In genomic region chr2:165758534-165758933, GRCm38 (mm10) we compare ENCODE assay signal across 13 mouse cellular contexts.
A peak's percentile ranks its signal among the peaks of the same experiment; 100 is the strongest.
DNase-seq lines count a peak whose midpoint lies in the region; ATAC-seq and TF ChIP-seq lines count a peak whose summit lies in the region.
"Had no signal": no experiment of that assay in that cellular context is flagged by ENCODE, and none has a peak within 500 bp of the region (broad histone marks: within the 10 kb centered on the region; RNA-seq: fewer than 3 reads in every experiment).

No protein-coding gene starts in this region.

- TF ChIP-seq EP300 in stomach, postnatal 0 days (optimal IDR thresholded peaks at IDR 0.05): no peak

- no peak for TF ChIP-seq CTCF in lung, embryonic 14.5 days (IDR thresholded peaks at IDR 0.05; ENCODE audit: low read depth)
- no peak for TF ChIP-seq CTCF in forebrain, postnatal 0 days (IDR thresholded peaks at IDR 0.05; ENCODE audit: low read depth)
- TF ChIP-seq CTCF in stomach, postnatal 0 days (IDR thresholded peaks at IDR 0.05; ENCODE audit: low read depth): no peak

- peak; percentile 37 for DNase-seq in lung, embryonic 14.5 days
- no peak for DNase-seq in lung, postnatal 14 days
- DNase-seq in forebrain, postnatal 0 days: peak; percentile 44
- peak; percentile 92 for DNase-seq in midbrain, embryonic 11.5 days (ENCODE audit: low spot score, missing footprints)
- peak; percentile 35 for DNase-seq in stomach, postnatal 0 days (ENCODE audit: low spot score)
- DNase-seq in heart, adult 18-20 months: no peak
- no peak for DNase-seq in left cerebral cortex, postnatal 25 days (ENCODE audit: low spot score in 2 of 2)
- DNase-seq in heart, adult 11 months: no peak
- DNase-seq: adrenal gland, postnatal 36 days; kidney, adult 9 months; liver, embryonic 13.5 days had no signal

- WGBS in lung, embryonic 14.5 days: 13% methylated on average over 5 of the region's 5 CpGs
- WGBS in forebrain, postnatal 0 days: 12% methylated on average over 5 of the region's 5 CpGs
- 15% methylated on average over 5 of the region's 5 CpGs for WGBS in midbrain, embryonic 11.5 days
- 25% methylated on average over 5 of the region's 5 CpGs for WGBS in stomach, postnatal 0 days

- no peaks in the 10 kb centered on the region for H3K9me3 ChIP-seq in lung, embryonic 14.5 days (ENCODE audit: low read depth, low read length)
- no peaks in the 10 kb centered on the region for H3K9me3 ChIP-seq in forebrain, postnatal 0 days (ENCODE audit: low read length)
- H3K9me3 ChIP-seq in midbrain, embryonic 11.5 days (ENCODE audit: control insufficient read depth, low read length): no peaks in the 10 kb centered on the region
- no peaks in the 10 kb centered on the region for H3K9me3 ChIP-seq in stomach, postnatal 0 days (ENCODE audit: control insufficient read depth, low read length)
- H3K9me3 ChIP-seq: liver, embryonic 13.5 days had no signal

- H3K9ac ChIP-seq in lung, embryonic 14.5 days: no peak overlapping the region
- H3K9ac ChIP-seq in forebrain, postnatal 0 days: no peak overlapping the region
- H3K9ac ChIP-seq in midbrain, embryonic 11.5 days (ENCODE audit: low read length): no peak overlapping the region
- no peak overlapping the region for H3K9ac ChIP-seq in stomach, postnatal 0 days (ENCODE audit: low read length)
- H3K9ac ChIP-seq: liver, embryonic 13.5 days had no signal

- H3K4me1 ChIP-seq in lung, embryonic 14.5 days (ENCODE audit: insufficient read depth): no peaks in the 10 kb centered on the region
- 0 out of 2 replicates have a peak, but pooled peaks cover 5% of the 10 kb centered on the region for H3K4me1 ChIP-seq in forebrain, postnatal 0 days (ENCODE audit: insufficient read depth)
- H3K4me1 ChIP-seq in midbrain, embryonic 11.5 days (ENCODE audit: control insufficient read depth, insufficient read depth, low read length): peaks cover 14% of the 10 kb centered on the region
- H3K4me1 ChIP-seq in stomach, postnatal 0 days (replicated peaks; ENCODE audit: control insufficient read depth, insufficient read depth): no peaks in the 10 kb centered on the region
- H3K4me1 ChIP-seq: liver, embryonic 13.5 days had no signal

- no peaks in the 10 kb centered on the region for H3K27me3 ChIP-seq in lung, embryonic 14.5 days (ENCODE audit: insufficient read depth, low read length)
- H3K27me3 ChIP-seq in forebrain, postnatal 0 days (ENCODE audit: insufficient read depth, low read length): no peaks in the 10 kb centered on the region
- H3K27me3 ChIP-seq in midbrain, embryonic 11.5 days (ENCODE audit: control insufficient read depth, insufficient read depth, low read length): no peaks in the 10 kb centered on the region
- H3K27me3 ChIP-seq in stomach, postnatal 0 days (ENCODE audit: control insufficient read depth, insufficient read depth, low read length): no peaks in the 10 kb centered on the region
- H3K27me3 ChIP-seq: liver, embryonic 13.5 days; Patski had no signal

- H3K27ac ChIP-seq in lung, embryonic 14.5 days (ENCODE audit: low read depth): no peak overlapping the region
- H3K27ac ChIP-seq in forebrain, postnatal 0 days (ENCODE audit: low read depth, low read length): no peak overlapping the region
- no peak overlapping the region for H3K27ac ChIP-seq in midbrain, embryonic 11.5 days (ENCODE audit: low read depth, low read length)
- H3K27ac ChIP-seq in stomach, postnatal 0 days (replicated peaks): no peak overlapping the region
- H3K27ac ChIP-seq: liver, embryonic 13.5 days had no signal

- no peak overlapping the region for H3K4me2 ChIP-seq in lung, embryonic 14.5 days
- no peak overlapping the region for H3K4me2 ChIP-seq in forebrain, postnatal 0 days (ENCODE audit: low read depth)
- no peak overlapping the region for H3K4me2 ChIP-seq in midbrain, embryonic 11.5 days
- no peak overlapping the region for H3K4me2 ChIP-seq in stomach, postnatal 0 days (replicated peaks; ENCODE audit: low read depth)
- H3K4me2 ChIP-seq: heart, embryonic 11.5 days; liver, embryonic 13.5 days had no signal

- H3K36me3 ChIP-seq in lung, embryonic 14.5 days (ENCODE audit: insufficient read depth): no peaks in the 10 kb centered on the region
- H3K36me3 ChIP-seq in forebrain, postnatal 0 days (ENCODE audit: insufficient read depth): no peaks in the 10 kb centered on the region
- no peaks in the 10 kb centered on the region for H3K36me3 ChIP-seq in midbrain, embryonic 11.5 days (ENCODE audit: control insufficient read depth, insufficient read depth, low read length)
- H3K36me3 ChIP-seq in stomach, postnatal 0 days (ENCODE audit: control insufficient read depth, insufficient read depth, low read length): peaks cover 3% of the 10 kb centered on the region; the same call in 1 of the 2 replicates
- H3K36me3 ChIP-seq: liver, embryonic 13.5 days had no signal

- intact Hi-C loops in left cerebral cortex, postnatal 25 days (cut with DNase I): no loop called here

- no peak overlapping the region for H3K4me3 ChIP-seq in lung, embryonic 14.5 days (ENCODE audit: low read depth, low read length)
- no peak overlapping the region for H3K4me3 ChIP-seq in forebrain, postnatal 0 days (ENCODE audit: low read depth, low read length)
- H3K4me3 ChIP-seq in midbrain, embryonic 11.5 days (ENCODE audit: low read depth, low read length): no peak overlapping the region
- no peak overlapping the region for H3K4me3 ChIP-seq in stomach, postnatal 0 days (ENCODE audit: low read depth, low read length)
- H3K4me3 ChIP-seq: liver, embryonic 13.5 days had no signal

- no peak for ATAC-seq in lung, embryonic 14.5 days (ENCODE audit: insufficient read depth)
- ATAC-seq in forebrain, postnatal 0 days: peak; percentile 69
- peak; percentile 62 for ATAC-seq in midbrain, embryonic 11.5 days (ENCODE audit: low FRiP score)
- ATAC-seq in stomach, postnatal 0 days (ENCODE audit: low FRiP score, low TSS enrichment): no peak
- ATAC-seq: Patski had no signal

Comparison
In these comparisons a context has a peak if more than half of its experiments do, and no peak if none do; other contexts are left out.
1. DNase-seq: peak in lung, embryonic 14.5 days (single experiment), forebrain, postnatal 0 days (single experiment), midbrain, embryonic 11.5 days (single experiment) and stomach, postnatal 0 days (single experiment); none in lung, postnatal 14 days (single experiment), heart, adult 18-20 months (0 of 2), left cerebral cortex, postnatal 25 days (0 of 2) and heart, adult 11 months (single experiment).
2. ATAC-seq: peak in forebrain, postnatal 0 days (single experiment) and midbrain, embryonic 11.5 days (single experiment); none in lung, embryonic 14.5 days (single experiment) and stomach, postnatal 0 days (single experiment).